Mouse (Mus musculus) limb, embryonic 14.5 days (tissue): ENCODE results near the gene Ranbp3l. TPM values are rescaled to one million over a fixed set of nuclear protein-coding genes. Genes with fewer than 3 reads are reported as not detected.

Experiments used
- ATAC-seq: fragments of 200-750 bp; cut with Nextera tagmentation; 2 replicates; pipeline ENCODE4 v1.8.0; 2017; ENCODE audit warnings: low read depth, moderate number of reproducible peaks, moderate TSS enrichment; ENCODE audit not compliant: low FRiP score
- DNase-seq: peaks from one replicate; pipeline ENCODE4 v3.0.0-alpha.2; 2015; ENCODE audit warnings: low spot score
- H3K27ac ChIP-seq: fragments of 300-500 bp; sonication (generic); replicated peaks from 2 replicates; pipeline ENCODE4 v1.5.1; 2014; ENCODE audit warnings: low read depth, mild to moderate bottlenecking, low read length, moderate library complexity, mixed read lengths
- H3K27me3 ChIP-seq: fragments of 300-500 bp; sonication (generic); 2 replicates; pipeline ENCODE4 v1.6.1; 2014; ENCODE audit warnings: low read length, mixed read lengths; ENCODE audit not compliant: control insufficient read depth, insufficient read depth
- H3K36me3 ChIP-seq: fragments of 300-500 bp; sonication (generic); 2 replicates; pipeline ENCODE4 v1.6.1; 2014; ENCODE audit warnings: mild to moderate bottlenecking, low read length, moderate library complexity, mixed read lengths; ENCODE audit not compliant: control insufficient read depth, insufficient read depth
- H3K4me1 ChIP-seq: fragments of 300-500 bp; sonication (generic); 2 replicates; pipeline ENCODE4 v1.6.1; 2014; ENCODE audit warnings: antibody characterized with exemption, low read length, mixed read lengths; ENCODE audit not compliant: control insufficient read depth, insufficient read depth
- H3K4me2 ChIP-seq: fragments of 300-500 bp; sonication (generic); replicated peaks from 2 replicates; pipeline ENCODE4 v1.6.1; 2014; ENCODE audit warnings: low read depth, mild to moderate bottlenecking, low read length, moderate library complexity; ENCODE audit not compliant: severe bottlenecking
- H3K4me3 ChIP-seq: fragments of 300-500 bp; sonication (generic); replicated peaks from 2 replicates; pipeline ENCODE4 v1.5.1; 2014; ENCODE audit warnings: low read length
- H3K9ac ChIP-seq: fragments of 300-500 bp; sonication (generic); 2 replicates; pipeline ENCODE4 v1.6.1; 2014; ENCODE audit warnings: mild to moderate bottlenecking, low read depth, low read length, moderate library complexity; ENCODE audit not compliant: severe bottlenecking
- H3K9me3 ChIP-seq: fragments of 300-500 bp; sonication (generic); 2 replicates; pipeline ENCODE4 v1.6.1; 2016; ENCODE audit warnings: low read length; ENCODE audit not compliant: control insufficient read depth
- POLR2A ChIP-seq: fragments of 200-500 bp; IDR thresholded peaks from 2 replicates; pipeline ENCODE4 v1.8.0; 2012; ENCODE audit warnings: inconsistent platforms, mild to moderate bottlenecking, moderate library complexity, borderline replicate concordance; ENCODE audit not compliant: insufficient read depth, insufficient read length; ENCODE audit errors: extremely low read depth
- WGBS: fragments of 180-500 bp; shearing (Covaris S2); extraction: QIAGEN DNeasy Blood & Tissue Kit; methylation state at CpG from one replicate; pipeline ENCODE4 v1.1.7; 2014; 5-methylcytosine and 5-hydroxymethylcytosine counted together
- polyA plus RNA-seq, 2 experiments: library from polyadenylated mRNA; depleted of rRNA in 1 of 2; stranded (reverse) in 1 of 2; unstranded in 1 of 2; fragments of >200 nt; fragmentation: Nextera tagmentation in 1 of 2; extraction: Ambion mirVana in 1 of 2; gene quantifications; 2 replicates each; pipeline versions ENCODE4 v1.2.1 to v1.2.3; 2012 to 2014

Gene Ranbp3l
- polyA plus RNA-seq, 2 experiments = 0.56 to 0.64 TPM

- peak within 1 kb of the TSS; percentile 93 for H3K9ac ChIP-seq
- H3K27me3 ChIP-seq = no peaks in the 10 kb centered on the region
- WGBS = under 1% methylated on average over 24 of the region's 54 CpGs
- TF ChIP-seq POLR2A = no peak
- peak within 1 kb of the TSS; percentile 92 for H3K4me3 ChIP-seq
- peak; percentile 99 for ATAC-seq
- H3K27ac ChIP-seq = peak within 1 kb of the TSS; percentile 92
- DNase-seq = peak; percentile 99
- peaks cover 23% of the 10 kb centered on the region for H3K4me1 ChIP-seq
- no peaks in the 10 kb centered on the region for H3K36me3 ChIP-seq
- no peaks in the 10 kb centered on the region for H3K9me3 ChIP-seq
- H3K4me2 ChIP-seq = peak within 1 kb of the TSS; percentile 79
Measured at GRCm38 (mm10) chr15:9070912-9071555, 103.3 kb downstream of the Ranbp3l start, which contains the start of gene Nadk2. Gene Nadk2, plus strand, starts transcription at chr15:9071260.

GRCm38 (mm10) chr15:9071556-9072544, 104.1 kb downstream of the Ranbp3l start:
- no peaks in the 10 kb centered on the region for H3K27me3 ChIP-seq
- peak overlapping the region; percentile 79 for H3K4me2 ChIP-seq
- DNase-seq (no peak), ATAC-seq (peak; percentile 21)
- TF ChIP-seq POLR2A = 0 out of 2 replicates have a peak, but pooled peaks have one; percentile 11
- WGBS = under 1% methylated on average over 40 of the region's 66 CpGs
- no peaks in the 10 kb centered on the region for H3K36me3 ChIP-seq
- peak overlapping the region; percentile 92 for H3K27ac ChIP-seq
- peak overlapping the region; percentile 92 for H3K4me3 ChIP-seq
- H3K9me3 ChIP-seq = no peaks in the 10 kb centered on the region
- peak overlapping the region; percentile 93 for H3K9ac ChIP-seq
- peaks cover 23% of the 10 kb centered on the region for H3K4me1 ChIP-seq

GRCm38 (mm10) chr15:9072630-9073029, 104.9 kb downstream of the Ranbp3l start:
- Histone ChIP-seq H3K9ac (no peak overlapping the region; the same call in 1 of the 2 replicates), H3K9me3 (no peaks in the 10 kb centered on the region), H3K36me3 (no peaks in the 10 kb centered on the region), H3K27ac (no peak overlapping the region), H3K4me2 (peak overlapping the region; percentile 79), H3K4me1 (peaks cover 23% of the 10 kb centered on the region), H3K27me3 (no peaks in the 10 kb centered on the region), H3K4me3 (peak overlapping the region; percentile 92)
- TF ChIP-seq POLR2A = no peak
- ATAC-seq (no peak), DNase-seq (peak; percentile 50)
- WGBS = 31% methylated on average over 5 of the region's 5 CpGs

DNA sequence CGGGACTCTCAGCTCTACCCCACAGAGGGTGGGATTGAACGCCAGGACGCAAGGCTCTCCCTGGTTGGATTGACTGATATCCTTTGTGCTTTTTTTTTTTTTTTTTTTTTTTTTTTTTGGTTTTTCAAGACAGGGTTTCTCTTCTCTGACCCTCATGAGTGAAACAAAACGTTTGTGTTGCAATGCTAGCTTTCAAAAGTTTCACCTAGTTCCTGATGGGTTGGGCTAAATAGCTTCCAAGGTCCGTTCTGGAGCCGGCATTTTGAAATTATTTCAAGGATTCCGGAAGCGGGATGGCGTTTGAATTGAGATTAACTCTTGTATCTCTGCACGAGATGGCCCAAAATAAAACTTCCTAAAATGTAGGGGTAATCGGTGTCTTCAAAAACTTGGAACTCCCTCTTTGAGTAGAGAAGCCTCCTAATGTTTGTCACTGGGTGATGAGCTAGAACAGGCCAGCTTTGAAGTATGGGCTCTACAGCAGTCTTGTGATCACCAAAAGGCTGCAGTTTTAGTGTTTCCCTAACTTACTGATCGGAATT, 105.4 kb downstream of the Ranbp3l start:
- Histone ChIP-seq H3K9ac (no peak overlapping the region), H3K4me3 (peak overlapping the region; percentile 92), H3K4me1 (peaks cover 23% of the 10 kb centered on the region), H3K27me3 (no peaks in the 10 kb centered on the region), H3K27ac (no peak overlapping the region), H3K36me3 (no peaks in the 10 kb centered on the region), H3K4me2 (peak overlapping the region; percentile 79), H3K9me3 (no peaks in the 10 kb centered on the region)
- DNase-seq (no peak), ATAC-seq (no peak)
- no peak for TF ChIP-seq POLR2A
- WGBS = 42% methylated on average over 12 of the region's 12 CpGs

GRCm38 (mm10) chr15:9073684-9074083, 105.9 kb downstream of the Ranbp3l start:
- no peak overlapping the region for H3K4me3 ChIP-seq
- TF ChIP-seq POLR2A = no peak
- 77% methylated on average over 5 of the region's 5 CpGs for WGBS
- peaks cover 23% of the 10 kb centered on the region for H3K4me1 ChIP-seq
- no peak for ATAC-seq
- H3K4me2 ChIP-seq = no peak overlapping the region; the same call in 1 of the 2 replicates
- H3K9ac ChIP-seq = no peak overlapping the region
- H3K27ac ChIP-seq = no peak overlapping the region
- H3K36me3 ChIP-seq = no peaks in the 10 kb centered on the region
- no peaks in the 10 kb centered on the region for H3K9me3 ChIP-seq
- H3K27me3 ChIP-seq = no peaks in the 10 kb centered on the region
- no peak for DNase-seq
